Mouse (Mus musculus): ENCODE measurements at regions not wholly inside any gene's neighbourhood (a gene's known extent, or its start where the extent isn't known, plus 50 kb on each side); places are given as distances from the start of the nearest gene placed in this dataset.

GRCm38 (mm10) chr17:45847701-45848378 lies 114.2 kb upstream of the 1600014C23Rik start:
- 93% methylated on average over 14 of the region's 14 CpGs for WGBS
- DNase-seq (ENCODE audit: low read depth, low spot score), result no peak

DNA sequence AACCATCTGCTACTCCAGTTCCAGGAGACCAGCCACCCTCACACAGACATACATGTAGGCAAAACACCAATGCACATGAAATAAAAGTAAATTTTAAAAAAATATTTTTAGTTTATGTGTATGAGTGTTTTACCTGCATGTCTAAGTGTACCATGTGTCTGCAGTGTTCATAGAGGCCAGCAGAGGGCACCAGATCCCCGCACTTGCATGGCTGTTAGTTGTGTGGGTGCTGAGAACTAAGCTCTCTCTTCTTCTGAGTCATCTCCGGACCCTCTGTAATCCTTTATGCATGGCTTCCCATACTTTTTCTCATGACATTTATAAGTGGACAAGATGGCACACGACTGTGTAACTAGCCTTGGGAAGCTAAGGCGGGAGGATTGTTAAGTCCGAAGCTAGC lies 112.2 kb upstream of the 1600014C23Rik start:
- WGBS, result 91% methylated on average over 5 of the region's 5 CpGs
- no peak for DNase-seq (ENCODE audit: low read depth, low spot score)

- 35% methylated on average over 7 of the region's 7 CpGs for WGBS
Observed at GRCm38 (mm10) chr17:45836731-45837130, 103.1 kb upstream of the 1600014C23Rik start.

GRCm38 (mm10) chr17:45836253-45836652 lies 102.6 kb upstream of the 1600014C23Rik start:
- DNase-seq (ENCODE audit: low read depth, low spot score), result no peak
- WGBS, result 23% methylated on average over 7 of the region's 7 CpGs

More at GRCm38 (mm10) chr17:45836731-45837130, 103.1 kb upstream of the 1600014C23Rik start:
- DNase-seq (ENCODE audit: low read depth, low spot score), result no peak

DNA sequence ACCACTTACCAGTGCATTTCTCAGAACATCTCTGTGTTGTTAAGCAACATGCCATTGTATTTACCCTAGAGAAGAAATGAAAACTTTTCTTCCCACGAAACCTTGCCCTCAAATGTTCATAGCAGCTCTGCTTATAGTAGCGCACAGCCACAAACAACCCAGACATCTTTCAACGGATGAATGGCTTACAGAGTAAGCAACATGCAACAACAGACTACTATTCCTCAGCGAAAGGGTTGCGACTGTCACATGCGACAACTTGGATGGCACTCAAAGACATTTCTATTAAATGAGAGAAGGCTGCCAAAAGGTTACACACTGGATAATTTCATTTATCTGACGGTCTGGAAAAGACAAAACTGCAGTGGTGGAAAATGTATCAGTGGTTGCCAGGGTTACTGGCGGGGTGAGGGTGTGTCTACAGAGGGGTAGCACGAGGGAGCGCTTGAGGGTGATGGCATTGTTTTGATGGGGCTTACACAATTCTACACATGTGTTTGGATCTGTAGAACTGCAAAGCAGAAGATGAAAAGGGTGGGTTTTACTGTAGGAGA lies 101.0 kb upstream of the 1600014C23Rik start:
- no peak for DNase-seq (ENCODE audit: low read depth, low spot score)
- WGBS, result 73% methylated on average over 10 of the region's 10 CpGs

DNA sequence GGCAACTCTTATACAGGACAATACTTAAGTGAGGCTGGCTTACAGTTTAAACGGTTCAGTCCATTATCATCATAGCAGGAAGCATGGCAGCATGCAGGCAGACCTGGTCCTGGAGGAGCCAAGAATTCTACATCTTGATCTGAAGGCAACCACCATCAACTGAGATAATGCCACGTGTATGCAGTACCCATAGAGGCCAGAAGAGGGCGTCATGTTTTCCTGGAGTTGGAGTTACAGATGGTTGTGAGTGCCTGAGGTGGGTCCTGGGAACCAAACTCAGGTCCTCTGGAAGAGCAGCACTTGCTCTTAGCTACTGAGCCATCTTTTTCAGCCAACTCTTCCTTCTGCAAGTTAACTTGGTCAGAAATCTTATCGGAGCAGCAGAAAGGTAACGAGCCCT lies 96.7 kb upstream of the 1600014C23Rik start:
- DNase-seq (ENCODE audit: low read depth, low spot score), result no peak
- 83% methylated on average over 5 of the region's 5 CpGs for WGBS

DNA sequence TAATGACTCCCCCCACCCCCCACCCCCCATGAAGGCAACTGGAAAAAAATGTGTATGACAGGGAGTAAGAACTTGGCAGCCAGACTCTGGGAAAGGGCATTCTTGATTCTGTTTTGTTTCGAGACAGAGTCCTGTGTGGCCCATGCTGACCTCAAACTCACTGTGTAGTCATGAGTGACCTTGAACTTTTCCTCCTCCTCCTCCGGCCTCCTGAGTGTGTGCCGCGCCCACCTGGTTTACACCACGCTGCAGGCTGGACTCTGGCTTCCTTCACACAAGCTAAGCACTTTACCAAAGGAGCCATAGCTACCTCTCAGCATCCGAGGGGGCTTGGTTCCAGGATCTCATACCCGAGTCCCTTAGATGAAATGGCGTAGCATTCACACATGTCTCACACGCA lies 95.9 kb upstream of the 1600014C23Rik start:
- WGBS, result 73% methylated on average over 9 of the region's 9 CpGs
- no peak for DNase-seq (ENCODE audit: low read depth, low spot score)

DNA sequence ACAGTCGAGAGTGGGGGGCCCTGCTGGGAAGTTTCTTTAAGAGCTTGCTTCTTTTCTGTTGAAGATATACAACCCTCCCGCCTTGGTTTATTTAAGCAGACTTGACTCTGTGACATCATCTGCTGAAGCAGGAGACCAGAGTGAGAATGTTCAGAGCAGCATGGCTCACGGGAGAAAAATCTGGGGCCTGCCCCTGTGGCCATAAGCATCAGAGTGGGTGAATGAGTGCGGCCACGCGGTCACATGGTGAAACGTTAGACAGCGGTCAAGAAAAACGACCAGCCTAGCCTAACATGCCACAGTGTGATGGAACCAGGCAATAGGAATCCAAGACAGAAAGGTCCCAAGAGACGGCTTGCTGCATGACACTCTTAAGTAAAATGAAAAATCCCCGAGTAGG lies 95.2 kb upstream of the 1600014C23Rik start:
- 75% methylated on average over 11 of the region's 11 CpGs for WGBS
- no peak for DNase-seq (ENCODE audit: low read depth, low spot score)

DNA sequence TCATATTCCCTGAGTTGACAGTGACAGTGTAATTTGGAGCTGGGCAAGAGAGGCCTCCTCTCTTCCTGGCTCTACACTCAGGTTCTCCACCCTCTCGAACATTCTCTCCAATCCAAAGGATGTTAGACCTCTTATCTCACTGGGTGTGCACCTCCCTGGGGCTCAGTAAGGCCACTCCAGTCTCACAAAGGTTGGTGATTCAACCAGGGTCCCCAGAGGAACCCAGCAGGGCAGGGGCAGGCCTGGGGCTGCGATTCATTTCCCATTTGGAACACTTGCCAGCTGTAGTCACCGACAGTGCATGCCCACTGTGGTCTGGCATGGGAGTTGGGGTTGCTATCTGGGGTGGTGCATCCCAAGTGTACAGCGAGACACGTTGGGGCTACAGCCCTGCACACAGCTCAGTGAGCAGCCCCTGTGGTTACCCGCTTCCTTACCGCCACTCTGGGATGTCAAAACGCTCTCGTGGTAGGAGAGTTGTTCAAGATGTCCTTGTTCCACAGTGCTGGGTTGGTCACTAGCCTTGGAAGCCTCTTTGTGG lies 94.7 kb upstream of the 1600014C23Rik start:
- 85% methylated on average over 9 of the region's 9 CpGs for WGBS
- no peak for DNase-seq (ENCODE audit: low read depth, low spot score)

GRCm38 (mm10) chr17:45824977-45825376 lies 91.3 kb upstream of the 1600014C23Rik start:
- DNase-seq (ENCODE audit: low read depth, low spot score), result no peak
- WGBS, result 35% methylated on average over 8 of the region's 8 CpGs

DNA sequence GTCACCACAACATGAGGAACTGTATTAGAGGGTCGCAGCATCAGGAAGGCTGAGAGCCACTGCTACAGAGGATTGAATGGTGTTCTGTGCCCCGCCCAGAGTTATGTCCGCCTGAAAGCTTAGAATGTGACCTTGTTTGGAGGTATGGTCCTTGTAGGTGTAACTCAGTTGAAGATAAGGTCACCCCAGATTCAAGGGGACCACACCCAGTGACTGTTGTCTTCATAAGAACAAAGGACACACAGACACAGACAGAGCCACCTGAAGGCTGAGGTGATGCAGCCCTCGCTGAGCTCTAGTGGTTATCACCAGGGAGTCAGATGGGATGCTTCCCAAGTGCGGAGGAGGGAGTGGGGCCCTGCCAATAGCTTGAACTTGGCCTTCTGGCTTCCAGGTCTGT lies 89.9 kb upstream of the 1600014C23Rik start:
- DNase-seq (ENCODE audit: low read depth, low spot score), result no peak
- 70% methylated on average over 5 of the region's 5 CpGs for WGBS

DNA sequence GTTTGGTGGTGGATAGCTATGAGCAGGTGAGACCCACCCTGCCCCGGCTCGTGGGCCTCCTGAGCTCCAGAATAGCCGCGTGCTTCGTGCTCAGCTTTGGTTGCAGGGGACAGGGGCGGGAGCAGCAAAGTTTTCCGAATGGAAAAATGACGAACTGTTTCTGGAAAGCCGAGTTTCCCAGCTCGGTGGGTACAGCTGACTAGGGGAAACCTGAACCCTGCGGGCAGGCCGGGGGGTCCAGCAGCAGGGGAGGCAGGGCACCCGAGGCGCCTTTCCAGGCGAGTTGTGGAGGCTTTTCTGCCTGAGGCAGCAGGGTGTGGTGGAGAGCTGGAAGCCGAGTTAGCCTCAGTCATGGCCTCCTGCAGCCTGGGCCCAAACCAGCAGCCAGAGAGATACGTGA lies 88.8 kb upstream of the 1600014C23Rik start:
- WGBS, result 83% methylated on average over 17 of the region's 17 CpGs
- DNase-seq (ENCODE audit: low read depth, low spot score), result no peak

DNA sequence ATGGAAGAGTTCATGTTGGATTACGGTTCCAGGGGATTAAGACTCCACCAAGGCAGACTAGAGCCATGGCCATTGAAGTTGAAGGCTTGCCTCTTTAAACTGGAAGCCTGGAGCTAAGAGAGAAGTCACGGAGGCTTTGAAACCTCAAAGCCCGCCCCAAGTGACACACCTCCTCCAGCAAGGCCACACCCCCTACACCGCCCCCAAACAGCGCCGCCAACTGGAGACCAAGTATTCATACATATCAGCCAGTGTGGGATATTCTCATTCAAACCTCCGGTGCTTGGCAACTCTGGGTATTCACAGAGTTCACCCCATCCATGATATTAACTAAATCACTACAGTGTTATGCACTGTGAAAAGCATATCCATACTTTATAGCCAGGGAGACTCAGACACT lies 87.7 kb upstream of the 1600014C23Rik start:
- DNase-seq (ENCODE audit: low read depth, low spot score), result no peak
- WGBS, result 87% methylated on average over 7 of the region's 7 CpGs

- WGBS, result 30% methylated on average over 8 of the region's 8 CpGs
- DNase-seq (ENCODE audit: low read depth, low spot score), result peak; percentile 72
Observed at GRCm38 (mm10) chr17:45819143-45819542, 85.5 kb upstream of the 1600014C23Rik start.

DNA sequence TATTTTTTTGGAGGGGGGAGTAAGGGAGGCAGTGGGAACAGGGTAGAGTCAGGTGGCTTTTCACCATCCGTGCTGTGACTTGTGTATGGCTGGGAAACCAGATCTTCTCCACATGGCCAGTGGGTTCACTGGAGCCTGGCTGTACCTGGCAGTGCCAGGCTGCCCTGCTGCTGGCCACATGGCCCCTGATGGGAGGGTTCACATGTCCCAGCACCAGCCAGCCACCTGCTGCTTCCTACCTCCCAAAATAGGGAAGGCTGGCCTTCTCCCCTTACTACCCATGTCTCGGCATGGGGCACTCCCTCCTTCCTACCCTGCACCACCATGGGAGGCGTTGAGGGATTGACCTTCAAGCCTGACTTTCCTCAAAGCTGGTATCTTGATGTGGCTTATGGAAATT lies 82.9 kb upstream of the 1600014C23Rik start:
- 92% methylated on average over 3 of the region's 3 CpGs for WGBS
- no peak for DNase-seq (ENCODE audit: low read depth, low spot score)

GRCm38 (mm10) chr17:45815833-45816232 lies 82.2 kb upstream of the 1600014C23Rik start:
- DNase-seq (ENCODE audit: low read depth, low spot score), result no peak
- 49% methylated on average over 2 of the region's 2 CpGs for WGBS

DNA sequence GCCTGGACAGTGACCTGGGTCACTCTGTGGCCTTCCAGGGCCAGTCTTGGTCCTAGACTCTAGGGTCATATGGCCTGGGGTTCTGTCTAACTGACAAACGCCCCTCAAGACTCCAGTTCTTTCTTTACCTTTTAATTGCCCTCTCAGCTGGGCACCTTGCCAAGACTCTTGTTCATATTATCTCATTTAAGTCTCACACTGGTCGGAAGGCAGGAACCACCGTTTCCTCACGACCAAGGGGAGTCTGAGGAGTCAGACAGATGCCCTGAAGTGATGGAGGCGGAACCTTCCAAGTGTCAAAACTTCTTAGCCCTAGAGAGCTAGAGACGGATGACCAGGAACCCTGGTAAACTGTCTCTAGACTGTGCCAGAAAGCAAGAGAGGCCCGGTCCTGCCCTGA lies 81.7 kb upstream of the 1600014C23Rik start:
- DNase-seq (ENCODE audit: low read depth, low spot score), result no peak
- 35% methylated on average over 7 of the region's 7 CpGs for WGBS

DNA sequence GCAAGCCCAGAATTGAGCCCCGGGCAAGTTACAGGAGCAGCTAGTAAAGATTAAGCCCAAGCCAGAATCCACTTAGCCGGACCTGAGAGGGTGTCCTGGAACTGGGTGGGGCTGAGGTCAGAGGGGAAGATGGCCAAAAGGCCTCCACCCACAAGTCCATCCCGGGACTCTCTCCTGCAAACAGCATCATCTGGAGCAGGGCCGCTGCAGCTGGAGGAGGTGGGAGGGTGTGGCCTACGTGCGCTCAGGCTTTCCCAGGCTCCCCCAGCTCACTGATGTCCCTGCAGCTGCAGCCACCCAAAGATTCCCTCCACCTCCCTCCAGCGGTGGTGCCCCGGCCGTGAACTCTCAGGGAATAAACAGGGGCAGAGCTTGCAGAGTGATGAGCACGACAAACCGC lies 80.9 kb upstream of the 1600014C23Rik start:
- WGBS, result 23% methylated on average over 11 of the region's 11 CpGs
- DNase-seq (ENCODE audit: low read depth, low spot score), result no peak

GRCm38 (mm10) chr17:45813956-45814355 lies 80.3 kb upstream of the 1600014C23Rik start:
- no peak for DNase-seq (ENCODE audit: low read depth, low spot score)
- WGBS, result 66% methylated on average over 5 of the region's 5 CpGs

GRCm38 (mm10) chr17:45812289-45812955 lies 78.8 kb upstream of the 1600014C23Rik start:
- WGBS, result 52% methylated on average over 9 of the region's 9 CpGs
- no peak for DNase-seq (ENCODE audit: low read depth, low spot score)
